Mouse (Mus musculus) limb, embryonic 10.5 days (tissue): Measurements from ENCODE around the gene Narf. TPM values are rescaled to one million over a fixed set of nuclear protein-coding genes. Genes with fewer than 3 reads are reported as not detected.

ENCODE experiments used
- DNase-seq: peaks from one replicate; pipeline ENCODE4 v3.0.0-alpha.2; 2017; ENCODE audit warnings: low spot score
- H3K27ac ChIP-seq: fragments of 300-500 bp; sonication (generic); 2 replicates; pipeline ENCODE4 v1.5.1; 2016; ENCODE audit warnings: mild to moderate bottlenecking
- H3K27me3 ChIP-seq: fragments of 300-500 bp; sonication (generic); 2 replicates; pipeline ENCODE4 v1.6.1; 2016; ENCODE audit warnings: low read depth, mild to moderate bottlenecking; ENCODE audit not compliant: poor library complexity, severe bottlenecking
- H3K36me3 ChIP-seq: fragments of 300-500 bp; sonication (generic); 2 replicates; pipeline ENCODE4 v1.6.1; 2016; ENCODE audit warnings: mild to moderate bottlenecking, moderate library complexity
- H3K4me1 ChIP-seq: fragments of 300-500 bp; sonication (generic); 2 replicates; pipeline ENCODE4 v1.6.1; 2016
- H3K4me3 ChIP-seq: fragments of 300-500 bp; sonication (generic); 2 replicates; pipeline ENCODE4 v1.5.1; 2016; ENCODE audit warnings: mild to moderate bottlenecking, moderate library complexity
- H3K9me3 ChIP-seq: fragments of 300-500 bp; sonication (generic); replicated peaks from 2 replicates; pipeline ENCODE4 v1.6.1; 2016; ENCODE audit warnings: mild to moderate bottlenecking
- WGBS: fragments of 180-500 bp; shearing (Covaris S2); methylation state at CpG from one replicate; pipeline ENCODE4 v1.1.7; 2016; 5-methylcytosine and 5-hydroxymethylcytosine counted together
- polyA plus RNA-seq: library from polyadenylated mRNA; unstranded; fragments of >200 nt; fragmentation: Nextera tagmentation; extraction: Ambion mirVana; gene quantifications from 2 replicates; pipeline ENCODE4 v1.2.1, GENCODE M21; 2016

The Narf gene
- polyA plus RNA-seq, 1 experiment from 2014 or later = 60.4 TPM

- Histone ChIP-seq H3K4me1 (no peaks in the 10 kb centered on the region), H3K36me3 (peaks cover 92% of the 10 kb centered on the region)
- whole genome bisulfite sequencing = 86% methylated on average over 5 of the region's 5 CpGs
Measured at GRCm38 (mm10) chr11:121220771-121221170, 16.3 kb upstream of the Narf start.

GRCm38 (mm10) chr11:121221321-121222010 lies 15.6 kb upstream of the Narf start:
- peaks cover 94% of the 10 kb centered on the region for H3K36me3 ChIP-seq
- WGBS = 94% methylated on average over 6 of the region's 6 CpGs
- H3K4me3 ChIP-seq = no peak overlapping the region
- no peaks in the 10 kb centered on the region for H3K9me3 ChIP-seq
- H3K27ac ChIP-seq = no peak overlapping the region
- H3K27me3 ChIP-seq = no peaks in the 10 kb centered on the region
- DNase-seq = no peak
- H3K4me1 ChIP-seq = no peaks in the 10 kb centered on the region

More at GRCm38 (mm10) chr11:121220771-121221170, 16.3 kb upstream of the Narf start:
- Histone ChIP-seq H3K4me3 (no peak overlapping the region), H3K9me3 (no peaks in the 10 kb centered on the region), H3K27me3 (no peaks in the 10 kb centered on the region), H3K27ac (no peak overlapping the region)
- DNase-seq = no peak

GRCm38 (mm10) chr11:121228129-121229017 lies 8.7 kb upstream of the Narf start:
- Histone ChIP-seq H3K27me3 (no peaks in the 10 kb centered on the region), H3K9me3 (no peaks in the 10 kb centered on the region), H3K4me1 (peaks cover 21% of the 10 kb centered on the region), H3K27ac (peak overlapping the region; percentile 88), H3K36me3 (peaks cover 41% of the 10 kb centered on the region), H3K4me3 (peak overlapping the region; percentile 81)
- WGBS = 37% methylated on average over 21 of the region's 21 CpGs
- no peak for DNase-seq

DNA sequence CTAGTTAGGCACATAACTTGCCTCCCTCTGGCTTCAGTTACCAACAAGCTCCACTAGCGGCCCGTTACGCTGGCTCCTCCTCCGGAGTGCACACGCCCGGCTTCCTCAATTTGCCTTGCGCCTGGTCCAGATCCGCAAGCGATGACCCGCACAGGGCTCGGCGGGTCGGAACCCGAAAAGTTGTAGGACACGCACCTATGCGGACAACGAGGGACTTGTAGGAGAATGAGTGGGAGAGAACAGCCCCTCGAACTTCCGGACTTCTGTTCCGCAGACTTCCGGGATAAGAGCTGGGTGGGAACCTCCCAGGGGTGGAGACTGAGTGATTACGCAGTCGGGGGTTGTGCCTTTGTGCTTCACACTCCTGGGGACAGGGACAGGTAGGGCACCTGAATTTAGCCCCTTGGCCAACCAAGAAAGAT lies 8.0 kb upstream of the Narf start, which contains the start of gene Cybc1:
Cybc1 (minus strand) TSS at position 305 of the 422 bp plus-strand sequence.
- Histone ChIP-seq H3K9me3 (no peaks in the 10 kb centered on the region), H3K27ac (peak within 1 kb of the TSS; percentile 88), H3K36me3 (peaks cover 34% of the 10 kb centered on the region), H3K4me1 (peaks cover 21% of the 10 kb centered on the region), H3K4me3 (peak within 1 kb of the TSS; percentile 81), H3K27me3 (no peaks in the 10 kb centered on the region)
- peak; percentile 79 for DNase-seq
- WGBS = under 1% methylated on average over 23 of the region's 23 CpGs

GRCm38 (mm10) chr11:121231191-121231590 lies 5.9 kb upstream of the Narf start:
- Histone ChIP-seq H3K36me3 (peaks cover 13% of the 10 kb centered on the region), H3K9me3 (no peaks in the 10 kb centered on the region), H3K27me3 (no peaks in the 10 kb centered on the region), H3K4me1 (peaks cover 26% of the 10 kb centered on the region), H3K27ac (no peak overlapping the region), H3K4me3 (no peak overlapping the region)
- no peak for DNase-seq
- 85% methylated on average over 4 of the region's 4 CpGs for WGBS

GRCm38 (mm10) chr11:121231628-121232291 lies 5.3 kb upstream of the Narf start:
- H3K27me3 ChIP-seq = no peaks in the 10 kb centered on the region
- H3K9me3 ChIP-seq = no peaks in the 10 kb centered on the region
- H3K4me1 ChIP-seq = peaks cover 29% of the 10 kb centered on the region
- H3K27ac ChIP-seq = no peak overlapping the region
- WGBS = 66% methylated on average over 4 of the region's 4 CpGs
- no peak overlapping the region for H3K4me3 ChIP-seq
- peaks cover 7% of the 10 kb centered on the region for H3K36me3 ChIP-seq
- DNase-seq = no peak

GRCm38 (mm10) chr11:121232706-121233105 lies 4.3 kb upstream of the Narf start:
- no peak overlapping the region for H3K4me3 ChIP-seq
- WGBS = 47% methylated on average over 4 of the region's 4 CpGs
- H3K27ac ChIP-seq = no peak overlapping the region
- H3K36me3 ChIP-seq = no peaks in the 10 kb centered on the region
- no peaks in the 10 kb centered on the region for H3K9me3 ChIP-seq
- H3K27me3 ChIP-seq = no peaks in the 10 kb centered on the region
- no peak for DNase-seq
- peaks cover 27% of the 10 kb centered on the region for H3K4me1 ChIP-seq

DNA sequence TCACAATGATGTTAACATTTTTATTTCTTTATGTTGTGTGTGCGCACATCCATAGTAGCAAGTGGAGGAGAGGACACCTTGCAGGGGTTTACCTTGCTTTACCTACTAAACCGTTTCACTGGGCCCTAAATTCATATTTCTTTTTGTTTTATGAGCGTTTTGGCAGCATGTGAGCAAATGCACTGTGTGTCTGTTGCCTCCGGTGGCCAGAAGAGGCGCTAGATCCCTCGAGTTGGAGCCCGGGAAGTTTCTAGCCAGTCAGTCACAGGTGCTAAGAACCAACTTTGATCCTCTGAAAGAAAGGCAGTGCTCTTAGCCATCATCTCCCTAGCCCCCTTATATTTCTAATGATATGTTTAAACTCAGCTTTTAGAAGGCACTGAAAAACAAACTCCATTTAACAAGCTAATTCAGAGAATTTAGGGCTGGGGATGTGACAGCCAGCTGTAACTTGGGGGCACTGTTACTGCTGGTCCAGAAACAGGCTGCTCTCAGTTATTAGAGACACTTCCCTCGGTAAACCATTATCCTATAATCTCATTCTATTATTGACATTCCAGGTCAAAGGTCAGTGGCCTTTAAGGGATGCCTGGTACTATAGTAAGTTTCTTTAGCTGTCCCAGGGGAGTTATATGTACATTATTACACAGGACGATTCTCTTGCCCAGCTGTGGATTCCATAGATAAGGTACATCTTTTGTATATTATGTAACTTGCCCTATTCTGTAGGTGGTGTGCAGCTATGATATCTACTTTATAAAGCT lies 1.4 kb upstream of the Narf start:
- Histone ChIP-seq H3K9me3 (no peaks in the 10 kb centered on the region), H3K36me3 (peaks cover 20% of the 10 kb centered on the region), H3K27ac (peak overlapping the region; percentile 98), H3K4me1 (peaks cover 14% of the 10 kb centered on the region; the same call in 1 of the 2 replicates), H3K27me3 (no peaks in the 10 kb centered on the region), H3K4me3 (peak overlapping the region; percentile 71)
- 28% methylated on average over 9 of the region's 9 CpGs for WGBS
- peak; percentile 43 for DNase-seq

- peaks cover 14% of the 10 kb centered on the region; the same call in 1 of the 2 replicates for H3K4me1 ChIP-seq
- no peaks in the 10 kb centered on the region for H3K9me3 ChIP-seq
- DNase-seq = no peak
- H3K4me3 ChIP-seq = peak overlapping the region; percentile 71
- H3K36me3 ChIP-seq = peaks cover 38% of the 10 kb centered on the region
- 7% methylated on average over 28 of the region's 28 CpGs for WGBS
- no peaks in the 10 kb centered on the region for H3K27me3 ChIP-seq
- peak overlapping the region; percentile 98 for H3K27ac ChIP-seq
Measured at GRCm38 (mm10) chr11:121237345-121238128, 484 bp downstream of the Narf start.

GRCm38 (mm10) chr11:121239669-121240068 lies 2.6 kb downstream of the Narf start:
- peaks cover 59% of the 10 kb centered on the region for H3K36me3 ChIP-seq
- no peaks in the 10 kb centered on the region for H3K27me3 ChIP-seq
- DNase-seq = no peak
- H3K4me3 ChIP-seq = no peak overlapping the region
- 95% methylated on average over 2 of the region's 2 CpGs for WGBS
- H3K9me3 ChIP-seq = no peaks in the 10 kb centered on the region
- no peak overlapping the region for H3K27ac ChIP-seq
- peaks cover 14% of the 10 kb centered on the region; the same call in 1 of the 2 replicates for H3K4me1 ChIP-seq

DNA sequence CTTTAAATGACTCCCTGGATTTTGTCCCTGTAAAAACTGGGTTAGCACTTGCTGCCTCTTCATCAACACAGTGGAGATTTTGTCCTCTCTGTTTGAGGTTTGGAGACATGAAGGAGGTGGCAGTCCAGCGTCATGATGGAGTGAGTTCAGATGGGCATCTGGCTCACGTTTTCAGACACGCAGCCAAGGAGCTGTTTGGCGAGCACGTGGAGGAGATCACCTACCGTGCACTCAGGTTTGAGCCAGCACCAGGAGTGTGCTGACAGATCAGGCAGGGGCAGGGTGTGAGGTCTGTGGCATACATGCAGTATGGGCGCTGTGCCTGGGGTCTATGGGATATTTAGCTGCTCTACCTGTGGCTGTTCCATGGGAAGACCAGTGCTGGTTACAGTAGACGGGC lies 13.1 kb downstream of the Narf start:
- peaks cover 98% of the 10 kb centered on the region for H3K36me3 ChIP-seq
- H3K27me3 ChIP-seq = no peaks in the 10 kb centered on the region
- no peak for DNase-seq
- no peaks in the 10 kb centered on the region for H3K9me3 ChIP-seq
- WGBS = 86% methylated on average over 8 of the region's 8 CpGs
- H3K27ac ChIP-seq = no peak overlapping the region
- no peaks in the 10 kb centered on the region for H3K4me1 ChIP-seq
- H3K4me3 ChIP-seq = no peak overlapping the region
